In genomic region chr4:107425616-107426015, GRCm38 (mm10) we compare ENCODE assay signal across 14 mouse cellular contexts. TPM values are rescaled to one million over a fixed set of nuclear protein-coding genes. Genes with fewer than 3 reads are reported as not detected.
"Had no signal": no experiment of that assay in that cellular context is flagged by ENCODE, and none has a peak within 500 bp of the region (broad histone marks: within the 10 kb centered on the region; RNA-seq: fewer than 3 reads in every experiment).

No protein-coding gene starts in this region.

- DNase-seq: kidney, postnatal 25 days; layer of hippocampus, adult 9-11 months; layer of hippocampus, postnatal 36 days; liver, embryonic 13.5 days; lung, adult 2 months; lung, postnatal 14 days; lung, postnatal 4 days; midbrain, embryonic 14.5 days; right cerebral cortex, postnatal 25 days; spleen, adult 18-20 months; thymus, adult 2 months; thymus, postnatal 14 days; thymus, postnatal 4 days had no signal

RNA-seq across cellular contexts. Expression of gene Glis1, which starts 8.8 kb away (rescaled TPM):
- total RNA-seq: liver, adult 2 months had no signal
